Mouse (Mus musculus): ENCODE data around the gene Lix1l. TPM values are rescaled to one million over a fixed set of nuclear protein-coding genes. Genes with fewer than 3 reads are reported as not detected.

Gene Lix1l
- polyA plus RNA-seq, 1 experiment from 2014 or later = 5.6 TPM

DNA sequence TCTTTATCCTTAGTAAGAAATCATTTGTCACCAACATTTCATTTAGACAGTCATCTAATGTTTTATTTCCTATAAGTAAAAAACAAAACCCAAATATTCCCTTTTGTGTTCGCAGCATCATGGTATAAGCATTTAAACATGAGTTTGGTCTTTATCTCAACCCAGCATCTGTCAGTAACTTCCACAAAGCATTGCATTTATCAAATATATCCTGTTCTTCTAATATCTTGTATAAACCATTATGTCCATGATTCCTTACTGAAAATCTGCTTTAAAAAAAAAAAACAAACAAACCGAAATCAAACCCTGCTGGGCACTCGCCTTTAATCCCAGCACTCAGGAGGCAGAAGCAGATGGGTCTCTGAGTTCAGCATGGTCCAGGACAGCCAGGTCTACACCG, 5.7 kb downstream of the Lix1l start:
- 90% methylated on average over 4 of the region's 4 CpGs for WGBS
- no peak overlapping the region for H3K4me3 ChIP-seq
- no peak overlapping the region for H3K27ac ChIP-seq (replicated peaks)
- peaks cover 7% of the 10 kb centered on the region for H3K36me3 ChIP-seq
- H3K4me2 ChIP-seq (replicated peaks) = no peak overlapping the region
- no peak overlapping the region for H3K9ac ChIP-seq (replicated peaks)
- peaks cover 33% of the 10 kb centered on the region for H3K4me1 ChIP-seq
- no peaks in the 10 kb centered on the region for H3K9me3 ChIP-seq
- ATAC-seq (ENCODE audit: low FRiP score, low read depth) = no peak
- H3K27me3 ChIP-seq = no peaks in the 10 kb centered on the region

DNA sequence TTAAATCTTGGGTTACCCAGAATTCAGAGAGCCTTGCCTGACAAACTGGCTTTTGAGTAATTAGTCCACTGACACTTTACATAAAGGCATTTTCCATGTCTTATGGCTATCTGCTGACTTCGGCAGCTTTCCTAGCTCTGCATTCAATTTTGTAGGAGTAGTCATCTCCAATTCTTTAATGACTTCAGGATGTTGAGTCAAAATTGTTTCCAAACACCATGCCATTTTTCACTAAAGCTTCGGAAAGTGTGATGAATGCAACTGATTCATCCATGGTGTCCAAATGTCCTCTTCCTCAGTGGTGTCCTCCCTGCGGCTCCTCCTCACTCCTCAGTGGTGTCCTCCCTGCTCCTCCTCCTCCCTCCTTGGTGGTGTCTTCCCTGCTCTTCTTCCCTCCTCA, 17.0 kb downstream of the Lix1l start:
- H3K27ac ChIP-seq (replicated peaks) = no peak overlapping the region
- H3K4me3 ChIP-seq = no peak overlapping the region
- H3K9me3 ChIP-seq = no peaks in the 10 kb centered on the region
- peaks cover 72% of the 10 kb centered on the region for H3K36me3 ChIP-seq
- no peak overlapping the region for H3K4me2 ChIP-seq (replicated peaks)
- H3K9ac ChIP-seq (replicated peaks) = no peak overlapping the region
- ATAC-seq (ENCODE audit: low FRiP score, low read depth) = no peak
- no peaks in the 10 kb centered on the region for H3K4me1 ChIP-seq
- H3K27me3 ChIP-seq = no peaks in the 10 kb centered on the region
- WGBS = 94% methylated on average over 3 of the region's 3 CpGs

DNA sequence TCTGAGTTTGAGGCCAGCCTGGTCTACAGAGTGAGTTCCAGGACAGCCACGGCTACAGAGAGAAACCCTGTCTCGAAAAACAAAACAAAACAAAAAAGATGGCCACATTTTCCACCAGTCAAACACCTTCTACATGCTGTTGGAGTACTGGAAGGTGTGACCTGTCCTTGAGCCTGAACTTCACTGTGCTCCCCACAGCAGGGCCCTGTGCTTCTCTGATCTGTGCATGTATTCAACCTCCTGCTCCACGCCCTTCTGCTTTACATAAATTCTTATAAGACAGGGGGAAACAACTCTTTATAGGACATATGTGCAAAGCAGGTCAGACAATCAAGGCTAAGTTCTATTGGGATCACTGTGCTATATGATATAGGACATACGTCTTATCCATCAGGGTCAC, 22.3 kb downstream of the Lix1l start:
- 95% methylated on average over 4 of the region's 4 CpGs for WGBS
- Histone ChIP-seq H3K9ac (replicated peaks) (no peak overlapping the region), H3K36me3 (peaks cover 59% of the 10 kb centered on the region), H3K9me3 (no peaks in the 10 kb centered on the region), H3K4me2 (replicated peaks) (no peak overlapping the region), H3K4me3 (no peak overlapping the region), H3K4me1 (no peaks in the 10 kb centered on the region), H3K27me3 (no peaks in the 10 kb centered on the region), H3K27ac (replicated peaks) (no peak overlapping the region)
- ATAC-seq (ENCODE audit: low FRiP score, low read depth) = no peak

DNA sequence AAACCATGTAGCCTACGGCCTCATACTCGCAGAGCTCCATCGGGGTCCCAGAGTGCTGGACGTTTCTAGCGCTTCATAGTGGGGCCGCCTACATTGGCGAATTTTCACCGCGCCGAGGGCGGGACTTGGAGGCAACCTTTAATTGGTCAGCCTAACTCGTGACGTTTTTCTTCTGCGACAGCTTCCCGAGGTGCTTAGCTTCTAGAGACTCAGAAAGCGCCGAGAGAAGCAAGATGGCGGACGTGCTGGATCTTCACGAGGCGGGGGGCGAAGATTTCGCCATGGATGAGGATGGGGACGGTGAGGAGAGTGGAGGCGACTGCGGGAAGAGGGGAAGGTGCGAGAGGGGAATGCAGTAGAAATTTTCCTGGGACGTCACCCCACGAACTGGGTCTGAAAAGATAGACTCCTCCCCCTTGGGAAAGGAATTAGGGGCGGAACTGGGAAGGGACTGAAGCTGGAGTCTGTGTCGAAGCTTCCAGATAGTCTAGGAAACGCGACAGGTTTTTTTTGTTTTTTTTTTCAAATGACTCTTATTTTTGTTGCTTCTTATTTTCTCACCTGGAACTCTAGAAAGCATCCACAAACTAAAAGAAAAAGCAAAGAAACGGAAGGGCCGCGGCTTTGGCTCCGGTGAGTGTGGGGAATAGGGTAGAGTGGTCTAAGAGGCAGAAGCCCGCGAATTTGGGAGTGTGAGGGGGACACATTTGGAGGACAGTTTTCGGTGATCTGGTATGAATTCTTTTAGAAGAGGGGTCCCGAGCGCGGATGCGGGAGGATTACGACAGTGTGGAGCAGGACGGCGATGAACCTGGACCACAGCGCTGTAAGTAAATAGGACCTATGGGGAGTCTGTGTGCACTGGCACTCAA, 29.0 kb downstream of the Lix1l start, which contains the start of gene Rbm8a:
Gene Rbm8a, plus strand, starts transcription at position 205 of the 872 bp plus-strand sequence.
- Histone ChIP-seq H3K27me3 (no peaks in the 10 kb centered on the region), H3K36me3 (peaks cover 27% of the 10 kb centered on the region), H3K27ac (replicated peaks) (peak within 1 kb of the TSS; percentile 72; the same call in 1 of the 2 replicates), H3K4me1 (peaks cover 18% of the 10 kb centered on the region), H3K9ac (replicated peaks) (peak within 1 kb of the TSS; percentile 76), H3K4me2 (replicated peaks) (peak within 1 kb of the TSS; percentile 85), H3K4me3 (peak within 1 kb of the TSS; percentile 71), H3K9me3 (no peaks in the 10 kb centered on the region)
- WGBS = under 1% methylated on average over 48 of the region's 48 CpGs
- peak; percentile 92 for ATAC-seq (ENCODE audit: low FRiP score, low read depth)

DNA sequence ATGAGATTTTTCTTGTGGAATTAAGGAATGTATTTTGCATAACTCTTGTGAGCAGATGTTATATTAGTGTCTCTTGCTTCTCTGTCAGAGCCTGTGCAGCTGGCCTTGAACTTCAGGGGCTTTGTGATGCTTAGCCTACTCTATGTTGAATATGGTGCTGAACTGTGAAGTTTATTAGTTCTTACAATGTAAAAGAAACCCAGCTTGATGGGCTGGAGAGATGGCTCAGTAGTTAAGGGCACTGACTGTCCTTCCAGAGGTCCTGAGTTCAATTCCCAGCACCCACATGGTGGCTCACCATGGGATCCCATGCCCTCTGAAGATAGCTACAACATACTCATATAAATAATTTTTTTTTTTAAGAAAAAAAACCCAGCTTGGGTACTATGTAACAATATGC, 31.1 kb downstream of the Lix1l start:
- H3K9me3 ChIP-seq = no peaks in the 10 kb centered on the region
- no peak overlapping the region for H3K27ac ChIP-seq (replicated peaks)
- no peak overlapping the region for H3K4me3 ChIP-seq
- H3K27me3 ChIP-seq = no peaks in the 10 kb centered on the region
- no peak overlapping the region for H3K4me2 ChIP-seq (replicated peaks)
- H3K36me3 ChIP-seq = peaks cover 20% of the 10 kb centered on the region
- ATAC-seq (ENCODE audit: low FRiP score, low read depth) = no peak
- peaks cover 32% of the 10 kb centered on the region for H3K4me1 ChIP-seq
- no peak overlapping the region for H3K9ac ChIP-seq (replicated peaks)

DNA sequence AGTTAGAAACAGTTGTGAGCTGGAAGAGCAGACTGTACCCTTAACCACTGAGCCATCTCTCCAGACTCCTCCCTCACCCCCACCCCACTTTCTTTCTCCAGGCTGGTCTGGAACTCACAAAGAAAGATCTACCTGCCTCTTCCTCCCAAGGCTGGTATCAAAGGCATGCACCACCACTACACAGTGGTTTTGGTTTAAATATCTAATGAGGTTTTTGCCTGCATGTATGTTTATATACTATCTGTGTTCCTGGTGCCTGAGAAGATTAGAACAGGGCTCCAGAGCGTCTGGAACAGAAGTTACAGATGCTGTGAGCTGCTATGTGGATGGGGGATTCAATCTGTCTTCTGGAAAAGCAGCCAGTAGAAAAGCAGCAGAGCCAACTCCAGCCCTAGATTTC, 33.1 kb downstream of the Lix1l start:
- ATAC-seq (ENCODE audit: low FRiP score, low read depth) = no peak
- H3K36me3 ChIP-seq = peaks cover 32% of the 10 kb centered on the region
- no peaks in the 10 kb centered on the region for H3K27me3 ChIP-seq
- WGBS = 74% methylated on average over 1 of the region's 1 CpGs
- no peak overlapping the region for H3K9ac ChIP-seq (replicated peaks)
- no peak overlapping the region for H3K4me2 ChIP-seq (replicated peaks)
- H3K9me3 ChIP-seq = no peaks in the 10 kb centered on the region
- H3K4me3 ChIP-seq = no peak overlapping the region
- H3K27ac ChIP-seq (replicated peaks) = no peak overlapping the region
- peaks cover 31% of the 10 kb centered on the region for H3K4me1 ChIP-seq

DNA sequence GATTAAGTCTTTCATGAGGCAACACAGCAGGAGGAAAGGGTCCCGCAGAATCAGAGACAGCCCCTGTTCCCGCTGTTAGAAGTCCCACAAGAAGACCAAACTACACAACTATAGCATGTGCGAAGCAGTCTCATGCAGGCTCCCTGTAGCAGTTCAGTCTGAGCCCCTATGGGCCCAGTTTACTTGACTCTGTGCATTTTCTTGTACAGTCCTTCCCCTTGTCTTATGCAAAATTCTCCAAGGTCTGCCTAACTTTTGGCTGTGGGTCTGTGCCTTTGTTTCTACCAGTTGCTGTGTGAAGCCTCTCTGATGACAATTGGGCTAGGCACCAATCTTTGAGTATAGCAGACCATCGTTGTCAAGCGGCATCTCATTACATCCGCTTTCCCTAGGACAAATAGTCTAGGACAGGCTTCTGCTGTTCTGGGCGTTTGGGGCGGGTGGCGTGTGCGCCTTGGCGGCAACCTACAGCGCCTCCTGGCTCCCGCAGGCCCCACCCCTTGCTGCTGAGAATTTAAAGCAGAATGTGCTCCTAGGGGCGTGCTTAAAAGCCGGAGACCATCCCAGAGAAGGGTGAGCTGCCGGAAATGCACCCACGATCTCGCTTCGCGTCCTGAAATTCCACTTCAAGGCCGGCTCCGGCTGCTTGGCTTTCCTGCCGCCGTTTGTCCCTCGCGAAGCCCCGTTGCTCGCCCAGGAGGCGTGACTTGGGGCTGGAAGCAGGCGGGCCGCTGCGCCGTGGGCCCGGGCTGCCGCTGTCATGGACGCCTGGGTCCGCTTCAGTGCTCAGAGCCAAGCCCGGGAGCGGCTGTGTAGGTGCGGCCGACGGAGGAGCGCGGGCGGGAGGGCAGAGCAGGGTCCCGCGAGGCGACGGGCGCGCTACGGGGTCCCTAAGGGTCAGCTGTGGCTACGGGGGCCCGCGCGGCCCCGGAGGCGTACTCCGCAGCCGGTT, 34.3 kb downstream of the Lix1l start, which contains the start of the genes Pex11b and Gm42957:
Gene Pex11b, plus strand, starts transcription at position 449 of the 952 bp plus-strand sequence.
Gene Gm42957, plus strand, starts transcription at position 547 of the 952 bp plus-strand sequence.
- WGBS = 2% methylated on average over 60 of the region's 60 CpGs
- H3K36me3 ChIP-seq = peaks cover 42% of the 10 kb centered on the region
- H3K27me3 ChIP-seq = no peaks in the 10 kb centered on the region

DNA sequence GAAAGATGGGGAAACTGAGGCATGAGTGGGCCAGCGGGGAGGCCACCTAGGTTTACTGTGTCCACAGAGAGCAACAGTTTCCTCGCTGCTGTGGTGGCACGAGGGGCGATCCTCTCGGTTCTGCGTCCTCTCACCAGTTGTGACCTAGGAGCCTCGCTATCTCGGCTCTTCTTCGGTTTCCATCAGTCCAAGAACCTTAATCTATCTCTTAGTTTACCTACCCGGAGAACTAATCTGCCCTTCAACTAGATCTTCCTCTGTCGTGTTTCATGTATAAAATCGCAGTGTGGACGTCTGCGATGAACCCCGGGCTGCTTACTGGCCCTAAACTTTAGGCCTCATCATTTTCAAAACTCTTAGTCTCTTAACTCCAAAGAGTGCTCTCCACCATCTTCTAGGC, 35.0 kb downstream of the Lix1l start:
- Histone ChIP-seq H3K9ac (replicated peaks) (peak overlapping the region; percentile 94), H3K27me3 (no peaks in the 10 kb centered on the region), H3K4me1 (peaks cover 24% of the 10 kb centered on the region), H3K9me3 (no peaks in the 10 kb centered on the region), H3K36me3 (peaks cover 44% of the 10 kb centered on the region), H3K4me2 (replicated peaks) (peak overlapping the region; percentile 89), H3K27ac (replicated peaks) (peak overlapping the region; percentile 87), H3K4me3 (peak overlapping the region; percentile 92)
- WGBS = 10% methylated on average over 15 of the region's 15 CpGs
- no peak; the same call in 1 of the 2 replicates for ATAC-seq (ENCODE audit: low FRiP score, low read depth)

More for the DNA sequence above, 34.3 kb downstream of the Lix1l start, which contains the start of the genes Pex11b and Gm42957:
- peak; percentile 85 for ATAC-seq (ENCODE audit: low FRiP score, low read depth)
- Histone ChIP-seq H3K27ac (replicated peaks) (peak within 1 kb of the TSS; percentile 87), H3K4me2 (replicated peaks) (peak within 1 kb of the TSS; percentile 89), H3K9ac (replicated peaks) (peak within 1 kb of the TSS; percentile 94), H3K4me3 (peak within 1 kb of the TSS; percentile 92), H3K4me1 (peaks cover 28% of the 10 kb centered on the region), H3K9me3 (no peaks in the 10 kb centered on the region)

DNA sequence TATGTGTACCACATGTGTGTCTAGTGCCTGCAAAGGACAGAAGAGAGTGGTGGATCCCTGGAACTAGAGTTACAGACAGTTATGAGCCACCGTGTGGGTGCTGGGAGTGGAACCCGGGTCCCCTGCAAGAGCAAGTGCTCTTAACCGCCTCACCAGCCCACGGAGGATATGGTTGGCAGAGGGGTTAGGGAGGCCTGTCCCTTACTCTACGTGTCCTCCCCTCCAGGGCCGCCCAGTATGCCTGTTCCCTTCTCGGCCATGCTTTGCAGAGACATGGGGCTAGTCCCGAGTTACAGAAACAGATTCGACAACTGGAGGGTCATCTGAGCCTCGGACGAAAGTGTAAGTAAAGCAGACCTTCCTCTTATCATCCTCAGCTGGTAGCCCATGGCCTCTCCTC, 35.5 kb downstream of the Lix1l start:
- no peak for ATAC-seq (ENCODE audit: low FRiP score, low read depth)
- Histone ChIP-seq H3K27ac (replicated peaks) (no peak overlapping the region), H3K9me3 (no peaks in the 10 kb centered on the region), H3K36me3 (peaks cover 46% of the 10 kb centered on the region), H3K9ac (replicated peaks) (peak overlapping the region; percentile 94; the same call in 1 of the 2 replicates), H3K4me1 (peaks cover 19% of the 10 kb centered on the region), H3K27me3 (no peaks in the 10 kb centered on the region), H3K4me2 (replicated peaks) (peak overlapping the region; percentile 89), H3K4me3 (peak overlapping the region; percentile 92)
- 69% methylated on average over 11 of the region's 11 CpGs for WGBS

DNA sequence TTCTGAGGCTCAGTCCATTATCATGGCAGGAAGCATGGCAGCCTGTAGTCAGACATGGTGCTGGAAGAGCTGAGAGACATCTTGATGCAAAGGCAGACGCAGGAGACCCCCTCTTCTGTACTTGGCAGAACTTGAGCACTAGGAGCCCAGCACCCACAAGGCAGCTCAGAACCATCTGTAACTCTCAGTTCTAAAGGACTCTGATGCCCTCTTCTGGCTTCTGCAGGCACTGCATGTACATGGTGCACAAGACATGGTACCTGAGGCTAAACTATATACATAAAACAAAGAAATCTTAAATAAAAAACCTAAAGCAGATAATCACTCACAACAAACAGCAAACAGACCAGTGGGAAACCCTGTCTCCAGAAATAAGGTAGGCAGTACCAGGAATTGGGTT, 38.3 kb downstream of the Lix1l start:
- no peak overlapping the region for H3K9ac ChIP-seq (replicated peaks)
- WGBS = 88% methylated on average over 1 of the region's 1 CpGs
- H3K4me2 ChIP-seq (replicated peaks) = no peak overlapping the region
- H3K4me1 ChIP-seq = peaks cover 19% of the 10 kb centered on the region
- no peaks in the 10 kb centered on the region for H3K27me3 ChIP-seq
- ATAC-seq (ENCODE audit: low FRiP score, low read depth) = no peak
- peaks cover 48% of the 10 kb centered on the region for H3K36me3 ChIP-seq
- H3K27ac ChIP-seq (replicated peaks) = no peak overlapping the region
- H3K9me3 ChIP-seq = no peaks in the 10 kb centered on the region
- no peak overlapping the region for H3K4me3 ChIP-seq

DNA sequence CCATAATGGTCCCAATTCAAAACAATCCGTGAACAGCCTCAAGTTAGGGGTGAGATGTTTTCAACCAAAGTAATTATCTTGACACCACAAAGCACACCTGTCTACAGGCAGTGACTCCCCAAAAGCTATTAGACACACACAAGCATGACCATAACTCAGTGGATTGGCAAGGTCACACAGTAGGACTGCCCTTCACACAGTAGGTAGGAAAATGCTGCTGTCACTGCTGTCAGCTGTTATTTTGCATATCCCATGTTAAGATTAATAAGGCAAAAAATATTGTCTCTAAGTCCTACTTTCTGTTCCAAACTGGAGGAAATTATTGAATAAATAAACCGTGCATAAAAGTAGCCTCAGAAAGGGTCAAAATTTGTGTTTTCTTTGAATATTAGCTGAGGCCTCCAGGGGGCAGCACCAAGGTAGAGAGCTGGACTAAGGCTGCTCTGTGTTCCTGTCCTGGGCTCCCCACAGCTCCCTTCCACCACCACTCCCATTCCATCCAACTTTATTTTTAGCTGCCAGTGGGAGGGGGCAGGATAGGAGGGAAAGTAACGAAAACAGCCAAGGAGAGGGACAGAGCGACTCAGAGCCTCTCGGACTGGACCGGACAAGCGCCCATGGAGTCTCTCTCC, 44.2 kb downstream of the Lix1l start, which contains the start of gene Itga10:
Gene Itga10, plus strand, starts transcription at position 567 of the 632 bp plus-strand sequence.
- peaks cover 32% of the 10 kb centered on the region for H3K36me3 ChIP-seq
- H3K4me3 ChIP-seq = no peak within 1 kb of the TSS
- H3K4me1 ChIP-seq = no peaks in the 10 kb centered on the region
- no peak within 1 kb of the TSS for H3K9ac ChIP-seq (replicated peaks)
- H3K27ac ChIP-seq (replicated peaks) = no peak within 1 kb of the TSS
- no peaks in the 10 kb centered on the region for H3K9me3 ChIP-seq
- 64% methylated on average over 7 of the region's 7 CpGs for WGBS
- no peak within 1 kb of the TSS for H3K4me2 ChIP-seq (replicated peaks)
- ATAC-seq (ENCODE audit: low FRiP score, low read depth) = no peak
- no peaks in the 10 kb centered on the region for H3K27me3 ChIP-seq
